Mouse (Mus musculus): Measurements from ENCODE around the gene Gm10337. TPM values are rescaled to one million over a fixed set of nuclear protein-coding genes. Genes with fewer than 3 reads are reported as not detected.
A peak's percentile ranks its signal among the peaks of the same experiment; 100 is the strongest.

Gm10337 gene
- total and polyA plus RNA-seq, 3 experiments = not detected

GRCm38 (mm10) chr15:102526111-102527002 is 22.8 kb downstream of the Gm10337 start:
- no peak for DNase-seq (ENCODE audit: extremely low read depth)
- in situ Hi-C loops (cut with MboI; ENCODE audit: low pct_ligation_motif_present, low pct_unique_long_range_greater_than_20kb, low sequenced_read_pairs) (no loop called here), dilution Hi-C loops (cut with MboI; ENCODE audit: extremely low pct_ligation_motif_present, extremely low pct_unique_long_range_greater_than_20kb, low sequenced_read_pairs) (no loop called here)
- Histone ChIP-seq H3K36me3 (replicated peaks in 1 of 2; ENCODE audit: control insufficient read depth in 1 of 2, insufficient read depth in 1 of 2, low read length in 1 of 2) (peaks cover 45 to 90% of the 10 kb centered on the region in 2 experiments), H3K79me2 (replicated peaks; ENCODE audit: control insufficient read depth, extremely low read depth, insufficient read depth, poor library complexity, severe bottlenecking) (no peaks in the 10 kb centered on the region), H3K27ac (ENCODE audit: insufficient read depth, low read depth) (no peak overlapping the region), H3K27me3 (replicated peaks) (no peaks in the 10 kb centered on the region), H3K4me2 (ENCODE audit: insufficient read depth, low read depth, poor library complexity, severe bottlenecking) (no peak overlapping the region), H3K9me3 (replicated peaks; ENCODE audit: low read length) (no peaks in the 10 kb centered on the region), H3K4me1 (ENCODE audit: control insufficient read depth in 1 of 2, insufficient read depth in 2 of 2) (peaks cover 0 to 12% of the 10 kb centered on the region in 2 experiments; a peak in 2 of 4 replicates), H3K9ac (ENCODE audit: insufficient read depth, low read depth) (no peak overlapping the region), H3K4me3 (replicated peaks in 1 of 3; ENCODE audit: low read depth in 2 of 3, low read length in 2 of 3, poor library complexity in 1 of 3) (no peak overlapping the region)
- TF ChIP-seq MAFK (IDR thresholded peaks at IDR 0.05; ENCODE audit: insufficient replicate concordance, low read length) (no peak), ZNF384 (IDR thresholded peaks at IDR 0.05; ENCODE audit: low read depth, low read length) (no peak), ZKSCAN1 (IDR thresholded peaks at IDR 0.05; ENCODE audit: borderline replicate concordance, low read depth, low read length) (no peak), JUN (IDR thresholded peaks at IDR 0.05; ENCODE audit: insufficient read depth, low read depth, low read length) (no peak), ETS1 (conservative IDR thresholded peaks at IDR 0.05; ENCODE audit: low read depth, low read length) (no peak), USF1 (IDR thresholded peaks at IDR 0.05; ENCODE audit: low read depth, low read length) (no peak), HCFC1 (IDR thresholded peaks at IDR 0.05; ENCODE audit: low read depth, low read length) (no peak), RAD21 (IDR thresholded peaks at IDR 0.05; ENCODE audit: low read depth, low read length) (no peak), SIN3A (IDR thresholded peaks at IDR 0.05; ENCODE audit: low read length) (no peak), MXI1 (IDR thresholded peaks at IDR 0.05; ENCODE audit: low read depth, low read length) (no peak), USF2 (conservative IDR thresholded peaks at IDR 0.05; ENCODE audit: low read depth, low read length) (no peak)

- TF ChIP-seq MAZ (IDR thresholded peaks at IDR 0.05; ENCODE audit: low read depth, low read length) = no peak
- TF ChIP-seq ELF1 (IDR thresholded peaks at IDR 0.05; ENCODE audit: low read depth, low read length) = no peak
- peak; percentile 32 to 60; a peak in 3 of 4 replicates for TF ChIP-seq CTCF (conservative IDR thresholded peaks at IDR 0.05 in 1 of 2, IDR thresholded peaks at IDR 0.05 in 1 of 2; ENCODE audit: low read depth in 2 of 2, low read length in 2 of 2)
- no peak for TF ChIP-seq MYC (IDR thresholded peaks at IDR 0.05; ENCODE audit: low read depth, low read length)
- TF ChIP-seq RAD21 (IDR thresholded peaks at IDR 0.05; ENCODE audit: low read depth, low read length) = peak; percentile 45
- peak; percentile 13 for TF ChIP-seq SMC3 (IDR thresholded peaks at IDR 0.05; ENCODE audit: low read depth, low read length)
- TF ChIP-seq USF2 (conservative IDR thresholded peaks at IDR 0.05; ENCODE audit: low read depth, low read length) = no peak
- TF ChIP-seq PAX5 (IDR thresholded peaks at IDR 0.05; ENCODE audit: low read length) = no peak
- TF ChIP-seq TBP (conservative IDR thresholded peaks at IDR 0.05; ENCODE audit: low read depth, low read length) = no peak
- no peak for TF ChIP-seq UBTF (IDR thresholded peaks at IDR 0.05; ENCODE audit: low read depth, low read length)
- dilution Hi-C loops (cut with MboI; ENCODE audit: extremely low pct_ligation_motif_present, extremely low pct_unique_long_range_greater_than_20kb, low sequenced_read_pairs) (no loop called here), in situ Hi-C loops (cut with MboI; ENCODE audit: low pct_ligation_motif_present, low pct_unique_long_range_greater_than_20kb, low sequenced_read_pairs) (no loop called here)
- H3K4me1 ChIP-seq (ENCODE audit: control insufficient read depth in 1 of 2, insufficient read depth in 2 of 2) = peaks cover 0 to 12% of the 10 kb centered on the region in 2 experiments; a peak in 2 of 4 replicates
- H3K4me2 ChIP-seq (ENCODE audit: insufficient read depth, low read depth, poor library complexity, severe bottlenecking) = no peak overlapping the region
- H3K9me3 ChIP-seq (replicated peaks; ENCODE audit: low read length) = no peaks in the 10 kb centered on the region
- no peaks in the 10 kb centered on the region for H3K27me3 ChIP-seq (replicated peaks)
- no peak overlapping the region for H3K9ac ChIP-seq (ENCODE audit: insufficient read depth, low read depth)
- no peaks in the 10 kb centered on the region for H3K79me2 ChIP-seq (replicated peaks; ENCODE audit: control insufficient read depth, extremely low read depth, insufficient read depth, poor library complexity, severe bottlenecking)
- H3K36me3 ChIP-seq (replicated peaks in 1 of 2; ENCODE audit: control insufficient read depth in 1 of 2, insufficient read depth in 1 of 2, low read length in 1 of 2) = peaks cover 36 to 90% of the 10 kb centered on the region in 2 experiments
- H3K27ac ChIP-seq (ENCODE audit: insufficient read depth, low read depth) = no peak overlapping the region
- H3K4me3 ChIP-seq (replicated peaks in 1 of 3; ENCODE audit: low read depth in 2 of 3, low read length in 2 of 3, poor library complexity in 1 of 3) = no peak overlapping the region
- no peak for DNase-seq (ENCODE audit: extremely low read depth)
These were observed 24.4 kb downstream of the Gm10337 start for GRCm38 (mm10) chr15:102527936-102528335.

Data from CH12.LX (cell line).